Mouse (Mus musculus): ENCODE measurements around the gene Hp1bp3. TPM values are rescaled to one million over a fixed set of nuclear protein-coding genes. Genes with fewer than 3 reads are reported as not detected.

Hp1bp3 gene
- total RNA-seq (2015) (89.1 and 105 TPM in 2 replicates), total RNA-seq (2017) (165 and 173 TPM in 2 replicates)

GRCm38 (mm10) chr4:138216200-138216890 lies at the start of gene Hp1bp3:
Hp1bp3 (plus strand) TSS chr4:138216296.
- peak; percentile 49 for ATAC-seq (ENCODE audit: poor library complexity, severe bottlenecking)

- no peak for ATAC-seq (ENCODE audit: poor library complexity, severe bottlenecking)
These were observed 49.6 kb upstream of the Hp1bp3 start for GRCm38 (mm10) chr4:138166519-138166918.

GRCm38 (mm10) chr4:138168162-138168561 lies 47.9 kb upstream of the Hp1bp3 start:
- no peak for ATAC-seq (ENCODE audit: poor library complexity, severe bottlenecking)

- ATAC-seq (ENCODE audit: poor library complexity, severe bottlenecking) = no peak
These were observed 46.7 kb upstream of the Hp1bp3 start for GRCm38 (mm10) chr4:138169420-138169819.

GRCm38 (mm10) chr4:138172686-138173085 lies 43.4 kb upstream of the Hp1bp3 start:
- no peak for ATAC-seq (ENCODE audit: poor library complexity, severe bottlenecking)

- peak; percentile 56 for ATAC-seq (ENCODE audit: poor library complexity, severe bottlenecking)
These were observed 36.7 kb upstream of the Hp1bp3 start for GRCm38 (mm10) chr4:138179391-138179790.

GRCm38 (mm10) chr4:138180719-138181118 lies 35.4 kb upstream of the Hp1bp3 start:
- 0 out of 2 replicates have a peak, but pooled peaks have one; percentile 36 for ATAC-seq (ENCODE audit: poor library complexity, severe bottlenecking)

- no peak for ATAC-seq (ENCODE audit: poor library complexity, severe bottlenecking)
These were observed 32.0 kb upstream of the Hp1bp3 start for GRCm38 (mm10) chr4:138184056-138184455.

- ATAC-seq (ENCODE audit: poor library complexity, severe bottlenecking) = peak; percentile 38
These were observed 31.5 kb upstream of the Hp1bp3 start for GRCm38 (mm10) chr4:138184573-138184981.

- no peak for ATAC-seq (ENCODE audit: poor library complexity, severe bottlenecking)
These were observed 30.1 kb upstream of the Hp1bp3 start for GRCm38 (mm10) chr4:138185961-138186360.

- no peak for ATAC-seq (ENCODE audit: poor library complexity, severe bottlenecking)
These were observed 28.1 kb upstream of the Hp1bp3 start for GRCm38 (mm10) chr4:138187995-138188394.

GRCm38 (mm10) chr4:138192561-138192960 lies 23.5 kb upstream of the Hp1bp3 start:
- ATAC-seq (ENCODE audit: poor library complexity, severe bottlenecking) = no peak

- no peak for ATAC-seq (ENCODE audit: poor library complexity, severe bottlenecking)
These were observed 15.3 kb upstream of the Hp1bp3 start for GRCm38 (mm10) chr4:138200769-138201168.

- ATAC-seq (ENCODE audit: poor library complexity, severe bottlenecking) = no peak
These were observed 14.4 kb upstream of the Hp1bp3 start for GRCm38 (mm10) chr4:138201696-138202095.

GRCm38 (mm10) chr4:138210116-138210515 lies 6.0 kb upstream of the Hp1bp3 start:
- no peak for ATAC-seq (ENCODE audit: poor library complexity, severe bottlenecking)

- no peak for ATAC-seq (ENCODE audit: poor library complexity, severe bottlenecking)
These were observed 2.2 kb upstream of the Hp1bp3 start for GRCm38 (mm10) chr4:138213861-138214260.

GRCm38 (mm10) chr4:138215671-138216199 lies 361 bp upstream of the Hp1bp3 start:
- no peak for ATAC-seq (ENCODE audit: poor library complexity, severe bottlenecking)

- peak; percentile 89 for ATAC-seq (ENCODE audit: poor library complexity, severe bottlenecking)
These were observed 846 bp downstream of the Hp1bp3 start for GRCm38 (mm10) chr4:138216891-138217392.

- ATAC-seq (ENCODE audit: poor library complexity, severe bottlenecking) = 0 out of 2 replicates have a peak, but pooled peaks have one; percentile 1
These were observed 1.3 kb downstream of the Hp1bp3 start for GRCm38 (mm10) chr4:138217441-138217840.

GRCm38 (mm10) chr4:138217951-138218685 lies 2.0 kb downstream of the Hp1bp3 start:
- no peak for ATAC-seq (ENCODE audit: poor library complexity, severe bottlenecking)

GRCm38 (mm10) chr4:138219331-138219730 lies 3.2 kb downstream of the Hp1bp3 start:
- no peak for ATAC-seq (ENCODE audit: poor library complexity, severe bottlenecking)

- ATAC-seq (ENCODE audit: poor library complexity, severe bottlenecking) = no peak
These were observed 4.7 kb downstream of the Hp1bp3 start for GRCm38 (mm10) chr4:138220761-138221160.

Data from megakaryocyte, adult 5-6 weeks (primary cell).